Mouse (Mus musculus): ENCODE data around the gene Gpr39. TPM values are rescaled to one million over a fixed set of nuclear protein-coding genes. Genes with fewer than 3 reads are reported as not detected.

The Gpr39 gene
- polyA plus RNA-seq, 1 experiment from 2014 or later: 0.09 TPM

DNA sequence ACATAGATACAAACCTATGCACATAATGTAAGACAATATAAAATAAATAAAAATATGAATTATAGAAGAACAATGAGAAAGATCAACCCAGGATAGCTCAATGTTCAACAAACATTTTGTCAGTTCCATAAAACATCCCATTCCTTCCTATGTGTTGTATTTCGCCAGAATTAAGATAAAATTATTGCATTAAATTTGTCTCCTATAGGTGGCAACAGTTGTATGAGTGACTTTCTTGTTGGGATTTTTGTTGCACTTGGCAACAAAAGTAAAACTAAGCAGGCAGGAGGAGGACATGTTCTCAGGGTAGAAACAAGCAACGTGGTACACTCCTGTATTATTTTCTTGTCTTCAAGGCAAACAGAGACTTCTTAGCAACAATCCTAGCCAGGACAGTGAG, 246.3 kb downstream of the Gpr39 start:
- WGBS: 80% methylated on average over 2 of the region's 2 CpGs
- H3K4me3 ChIP-seq: no peak overlapping the region
- no peaks in the 10 kb centered on the region for H3K36me3 ChIP-seq
- no peaks in the 10 kb centered on the region for H3K27me3 ChIP-seq
- ATAC-seq (ENCODE audit: low FRiP score): no peak
- H3K9me3 ChIP-seq (replicated peaks): 0 out of 2 replicates have a peak, but pooled peaks cover 4% of the 10 kb centered on the region
- H3K27ac ChIP-seq: no peak overlapping the region
- no peak overlapping the region for H3K9ac ChIP-seq
- H3K4me1 ChIP-seq: no peaks in the 10 kb centered on the region
- H3K4me2 ChIP-seq (replicated peaks): no peak overlapping the region

Other genes with a start within 250 kb of the Gpr39 start
- 249 and 266 TPM in 2 replicates for gene Actr3, start 241.3 kb upstream of the Gpr39 start, polyA plus RNA-seq (2016; fragmentation: Nextera tagmentation; extraction: Ambion mirVana)
- gene Slc35f5, start 116.4 kb upstream of the Gpr39 start, polyA plus RNA-seq (2016; fragmentation: Nextera tagmentation; extraction: Ambion mirVana): 34.3 and 36.4 TPM in 2 replicates
- 20.7 and 24.8 TPM in 2 replicates for gene Lypd1, start 236.1 kb downstream of the Gpr39 start, polyA plus RNA-seq (2016; fragmentation: Nextera tagmentation; extraction: Ambion mirVana)